35 mouse cellular contexts compared by ENCODE assay signal in the genomic region with DNA sequence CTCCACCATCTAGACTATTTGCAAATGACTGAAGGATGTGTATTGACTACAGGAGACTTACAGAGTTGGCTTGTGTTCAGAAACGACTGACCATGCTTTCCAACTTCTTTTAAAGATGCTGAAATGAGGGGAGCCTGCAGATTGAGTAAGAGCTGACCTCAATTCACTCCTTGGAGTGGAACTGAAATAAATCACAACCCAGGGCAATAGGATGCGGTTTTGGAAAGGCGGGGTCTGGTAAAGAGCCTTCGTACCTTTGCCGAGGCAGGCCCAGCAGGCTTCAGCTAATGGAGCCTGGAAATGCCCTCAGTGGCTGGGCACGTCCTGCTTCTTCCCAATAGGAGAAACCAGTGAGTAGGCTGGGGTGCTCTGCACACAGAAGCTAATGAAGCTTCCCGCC.
"Had no signal": no experiment of that assay in that cellular context is flagged by ENCODE, and none has a peak within 500 bp of the region (broad histone marks: within the 10 kb centered on the region; RNA-seq: fewer than 3 reads in every experiment).

No protein-coding gene starts in this region.

- H3K4me1 ChIP-seq: heart, embryonic 10.5 days; heart, embryonic 15.5 days; hindbrain, embryonic 10.5 days; hindbrain, embryonic 12.5 days; hindbrain, embryonic 13.5 days; hindbrain, embryonic 15.5 days; intestine, embryonic 15.5 days; kidney, embryonic 15.5 days had no signal

- H3K9me3 ChIP-seq: heart, embryonic 10.5 days; heart, embryonic 13.5 days; heart, embryonic 15.5 days; hindbrain, embryonic 10.5 days; hindbrain, embryonic 12.5 days; hindbrain, embryonic 13.5 days; hindbrain, embryonic 15.5 days; intestine, embryonic 15.5 days; kidney, embryonic 15.5 days had no signal

- DNase-seq: heart, postnatal 10 days; heart, postnatal 14 days; heart, postnatal 36 days; heart, postnatal 4 days; kidney, adult 11 months; kidney, adult 18-20 months; kidney, adult 2 months; kidney, adult 8-10 months; kidney, adult 9 months; kidney, postnatal 10 days; kidney, postnatal 14 days; kidney, postnatal 25 days; kidney, postnatal 36 days; kidney, postnatal 4 days; layer of hippocampus, adult 9-11 months; layer of hippocampus, postnatal 36 days had no signal

- H3K9ac ChIP-seq: heart, embryonic 13.5 days; heart, embryonic 15.5 days; hindbrain, embryonic 12.5 days; hindbrain, embryonic 13.5 days; hindbrain, embryonic 14.5 days; hindbrain, embryonic 15.5 days; intestine, embryonic 15.5 days; kidney, embryonic 15.5 days had no signal

- H3K36me3 ChIP-seq: heart, embryonic 10.5 days; heart, embryonic 13.5 days; heart, embryonic 15.5 days; hindbrain, embryonic 10.5 days; hindbrain, embryonic 12.5 days; hindbrain, embryonic 15.5 days; intestine, embryonic 15.5 days; kidney, embryonic 15.5 days had no signal

- H3K27me3 ChIP-seq: heart, embryonic 15.5 days; hindbrain, embryonic 12.5 days; hindbrain, embryonic 13.5 days; hindbrain, embryonic 15.5 days; intestine, embryonic 15.5 days; kidney, embryonic 15.5 days had no signal

- H3K4me2 ChIP-seq: heart, embryonic 11.5 days; heart, embryonic 13.5 days; heart, embryonic 15.5 days; hindbrain, embryonic 12.5 days; hindbrain, embryonic 13.5 days; hindbrain, embryonic 14.5 days; hindbrain, embryonic 15.5 days; intestine, embryonic 15.5 days; kidney, embryonic 15.5 days had no signal

- ATAC-seq: hindbrain, embryonic 16.5 days; hindbrain, postnatal 0 days; inflammation-experienced regulatory T-cells, adult 6 months; intestine, embryonic 15.5 days; intestine, embryonic 16.5 days; intestine, postnatal 0 days had no signal

- H3K27ac ChIP-seq: heart, embryonic 10.5 days; heart, embryonic 13.5 days; heart, embryonic 15.5 days; hindbrain, embryonic 10.5 days; hindbrain, embryonic 12.5 days; hindbrain, embryonic 13.5 days; hindbrain, embryonic 14.5 days; hindbrain, embryonic 15.5 days; hindbrain, postnatal 0 days; intestine, embryonic 15.5 days; kidney, embryonic 15.5 days; kidney, postnatal 0 days; layer of hippocampus, adult 2 months; left cerebral cortex, adult 2 months had no signal

- H3K4me3 ChIP-seq: heart, embryonic 10.5 days; heart, embryonic 13.5 days; heart, embryonic 15.5 days; hindbrain, embryonic 10.5 days; hindbrain, embryonic 12.5 days; hindbrain, embryonic 13.5 days; hindbrain, embryonic 15.5 days; intestine, embryonic 15.5 days; kidney, embryonic 15.5 days; layer of hippocampus, adult 2 months; left cerebral cortex, adult 2 months had no signal
